Mouse (Mus musculus): ENCODE measurements around the gene Stoml1. TPM values are rescaled to one million over a fixed set of nuclear protein-coding genes. Genes with fewer than 3 reads are reported as not detected.

The Stoml1 gene
- 31.2 and 35.7 TPM in 2 replicates for polyA plus RNA-seq (2014; fragmentation: Nextera tagmentation; extraction: Ambion mirVana)

DNA sequence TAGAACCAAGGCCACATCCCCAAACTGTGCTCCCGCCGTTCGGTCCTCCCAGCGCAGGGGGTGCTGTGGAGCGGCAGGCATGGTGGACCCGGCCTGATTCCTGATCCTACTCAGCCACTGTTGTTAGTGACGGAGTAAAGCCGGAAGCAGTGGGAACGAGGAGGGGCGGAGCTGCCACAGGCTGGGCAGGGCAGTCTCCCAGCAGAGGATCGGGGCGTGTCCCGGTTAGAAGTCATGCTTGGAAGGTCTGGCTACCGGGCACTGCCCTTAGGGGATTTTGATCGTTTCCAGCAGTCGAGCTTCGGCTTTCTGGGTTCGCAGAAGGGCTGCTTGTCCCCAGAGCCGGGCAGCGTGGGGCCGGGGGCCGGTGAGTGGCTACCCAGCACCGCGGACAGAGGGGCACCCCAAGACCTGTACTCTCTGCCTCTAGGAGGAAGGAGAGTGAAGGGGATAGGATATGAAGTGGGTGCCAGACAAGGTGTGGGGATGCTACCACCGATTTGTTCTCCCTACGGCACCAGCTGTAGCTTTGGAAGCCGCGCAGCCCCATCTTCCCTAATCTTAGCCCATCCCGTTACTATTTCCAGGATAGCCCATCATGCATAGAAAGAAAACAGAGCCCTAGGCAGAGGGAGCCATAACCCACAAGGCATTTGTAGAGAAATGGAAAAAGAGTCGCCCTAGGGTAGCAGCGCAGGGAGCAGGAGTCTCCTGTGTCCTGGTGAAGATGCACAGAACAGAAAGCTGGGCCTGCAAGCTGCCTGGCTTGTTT, at the start of gene Stoml1:
Gene Stoml1, plus strand, starts transcription at position 132 of the 772 bp plus-strand sequence.
- no peaks in the 10 kb centered on the region for H3K36me3 ChIP-seq (ENCODE audit: control insufficient read depth, insufficient read depth, low read length)
- WGBS: 2% methylated on average over 31 of the region's 31 CpGs
- H3K9ac ChIP-seq (ENCODE audit: low read depth, low read length): peak within 1 kb of the TSS; percentile 78
- peak within 1 kb of the TSS; percentile 71 for H3K4me3 ChIP-seq (ENCODE audit: low read depth, low read length)
- no peaks in the 10 kb centered on the region for H3K27me3 ChIP-seq (ENCODE audit: control insufficient read depth, insufficient read depth, low read length)
- H3K4me1 ChIP-seq (replicated peaks; ENCODE audit: control insufficient read depth, insufficient read depth, low read length): no peaks in the 10 kb centered on the region
- peak; percentile 94 for DNase-seq (ENCODE audit: low spot score)
- peak within 1 kb of the TSS; percentile 39; the same call in 1 of the 2 replicates for H3K27ac ChIP-seq (ENCODE audit: low read depth, low read length)
- peak within 1 kb of the TSS; percentile 75 for H3K4me2 ChIP-seq (replicated peaks; ENCODE audit: low read depth, low read length)
- ATAC-seq (ENCODE audit: low FRiP score): peak; percentile 96
- H3K9me3 ChIP-seq (ENCODE audit: control insufficient read depth, low read length): no peaks in the 10 kb centered on the region

DNA sequence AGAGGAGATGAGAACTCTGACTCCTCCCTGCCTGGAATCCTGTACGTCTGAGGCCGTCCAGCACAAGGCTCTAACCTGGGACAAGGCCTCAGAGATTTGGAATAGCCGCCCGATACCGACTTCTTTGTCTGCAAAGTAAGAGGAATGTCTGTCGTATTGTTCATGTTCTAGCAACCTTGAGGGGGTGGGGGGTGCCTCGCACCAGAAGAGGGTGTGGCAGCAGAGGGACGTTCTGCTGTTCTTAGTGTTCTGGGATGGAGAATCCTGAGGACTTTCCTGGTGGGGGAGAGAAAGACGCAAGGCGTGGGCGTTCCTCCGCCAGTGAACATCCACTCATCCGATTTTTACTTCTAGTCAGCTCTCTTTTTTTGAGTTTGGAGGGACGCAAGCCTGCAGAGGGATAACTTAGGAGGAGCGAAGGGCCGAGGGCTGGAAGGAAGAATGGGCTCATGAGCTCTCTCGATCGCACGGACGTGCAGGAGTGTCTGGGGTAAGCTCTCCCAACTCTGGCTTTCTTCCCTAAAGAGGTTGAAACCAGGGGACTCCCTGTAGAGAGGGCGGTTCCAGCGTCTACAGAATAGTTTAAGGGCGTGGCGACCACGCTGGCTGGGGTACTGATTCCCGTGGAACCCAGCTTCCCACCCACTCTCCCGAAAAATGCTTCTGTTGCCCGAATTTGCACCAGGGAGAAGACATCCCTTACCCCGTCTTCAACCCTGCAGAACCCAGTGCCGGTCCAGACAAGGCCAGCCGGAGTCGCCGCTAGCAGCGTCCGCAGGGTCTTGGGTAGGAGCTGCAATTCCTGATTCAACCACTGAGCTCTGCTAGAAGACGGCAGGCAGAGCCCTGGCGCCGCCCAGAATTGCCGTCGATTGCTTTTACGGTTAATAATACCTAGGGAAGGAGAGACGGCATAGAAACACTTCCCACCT, 49.2 kb upstream of the Stoml1 start, which contains the start of the genes Islr and Islr2:
Gene Islr, minus strand, starts transcription at position 791 of the 932 bp plus-strand sequence.
Gene Islr2, minus strand, starts transcription at position 804 of the 932 bp plus-strand sequence.
- Histone ChIP-seq H3K4me3 (ENCODE audit: low read depth, low read length) (peak within 1 kb of the TSS; percentile 28), H3K4me1 (replicated peaks; ENCODE audit: control insufficient read depth, insufficient read depth, low read length) (peaks cover 11% of the 10 kb centered on the region), H3K9ac (ENCODE audit: low read depth, low read length) (peak within 1 kb of the TSS; percentile 35; the same call in 1 of the 2 replicates), H3K36me3 (ENCODE audit: control insufficient read depth, insufficient read depth, low read length) (no peaks in the 10 kb centered on the region), H3K27ac (ENCODE audit: low read depth, low read length) (no peak within 1 kb of the TSS), H3K27me3 (ENCODE audit: control insufficient read depth, insufficient read depth, low read length) (peaks cover 59% of the 10 kb centered on the region), H3K4me2 (replicated peaks; ENCODE audit: low read depth, low read length) (peak within 1 kb of the TSS; percentile 36), H3K9me3 (ENCODE audit: control insufficient read depth, low read length) (no peaks in the 10 kb centered on the region)
- WGBS: under 1% methylated on average over 42 of the region's 42 CpGs
- ATAC-seq (ENCODE audit: low FRiP score) (peak; percentile 81), DNase-seq (ENCODE audit: low spot score) (peak; percentile 85)

DNA sequence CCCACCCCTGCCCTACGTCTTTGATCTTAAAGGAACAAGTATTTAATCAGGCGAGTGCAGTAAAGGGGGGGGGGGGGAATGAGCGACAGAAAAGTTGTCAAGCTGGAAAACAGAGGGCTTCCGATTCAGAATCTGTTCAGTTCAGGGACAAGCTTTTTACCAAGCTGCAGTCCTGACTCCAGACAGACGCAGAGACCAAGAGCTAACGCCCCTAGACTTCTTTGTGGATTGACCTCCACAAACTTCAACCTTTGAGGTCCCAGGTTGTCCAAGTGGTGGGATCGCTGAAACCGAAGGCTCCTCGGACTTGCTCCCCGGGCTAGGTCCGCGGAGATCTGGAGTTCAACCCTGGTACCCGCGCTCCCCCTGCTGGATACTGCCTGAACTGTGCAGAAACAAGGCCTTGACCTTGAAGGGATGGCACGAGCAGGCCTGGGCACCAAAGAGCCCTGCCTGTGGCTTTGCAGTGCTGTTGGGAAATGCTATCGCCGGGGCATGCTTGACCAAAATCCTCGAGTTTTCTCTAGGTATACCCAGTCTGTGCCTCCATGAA, 48.4 kb upstream of the Stoml1 start:
- Histone ChIP-seq H3K36me3 (ENCODE audit: control insufficient read depth, insufficient read depth, low read length) (no peaks in the 10 kb centered on the region), H3K4me1 (replicated peaks; ENCODE audit: control insufficient read depth, insufficient read depth, low read length) (peaks cover 8% of the 10 kb centered on the region; the same call in 1 of the 2 replicates), H3K9me3 (ENCODE audit: control insufficient read depth, low read length) (no peaks in the 10 kb centered on the region), H3K27ac (ENCODE audit: low read depth, low read length) (no peak overlapping the region), H3K4me2 (replicated peaks; ENCODE audit: low read depth, low read length) (peak overlapping the region; percentile 36), H3K4me3 (ENCODE audit: low read depth, low read length) (peak overlapping the region; percentile 28), H3K9ac (ENCODE audit: low read depth, low read length) (no peak overlapping the region), H3K27me3 (ENCODE audit: control insufficient read depth, insufficient read depth, low read length) (peaks cover 52% of the 10 kb centered on the region)
- 4% methylated on average over 18 of the region's 18 CpGs for WGBS
- ATAC-seq (ENCODE audit: low FRiP score) (peak; percentile 77), DNase-seq (ENCODE audit: low spot score) (peak; percentile 95)

DNA sequence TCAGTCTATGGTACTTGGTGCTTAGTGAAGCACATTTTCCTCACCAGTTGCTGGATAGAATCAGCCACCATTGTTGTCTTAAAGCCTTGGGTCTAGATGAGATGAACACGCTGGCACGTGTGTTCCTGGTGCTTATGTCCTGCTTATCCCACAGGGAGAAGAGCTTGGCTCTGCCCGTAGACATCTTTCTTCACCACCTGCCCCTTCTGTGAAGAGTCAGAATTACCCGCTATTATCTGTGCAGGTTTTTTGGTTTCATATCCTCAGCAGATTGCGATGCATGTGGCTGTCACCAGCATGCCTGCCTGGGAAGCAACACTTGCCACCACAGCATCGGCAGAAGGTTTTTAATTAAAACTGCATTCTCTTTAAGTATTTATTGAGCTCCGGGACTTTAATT, 47.0 kb upstream of the Stoml1 start:
- no peak overlapping the region for H3K27ac ChIP-seq (ENCODE audit: low read depth, low read length)
- no peak overlapping the region for H3K9ac ChIP-seq (ENCODE audit: low read depth, low read length)
- H3K9me3 ChIP-seq (ENCODE audit: control insufficient read depth, low read length): no peaks in the 10 kb centered on the region
- peaks cover 37% of the 10 kb centered on the region for H3K27me3 ChIP-seq (ENCODE audit: control insufficient read depth, insufficient read depth, low read length)
- H3K4me2 ChIP-seq (replicated peaks; ENCODE audit: low read depth, low read length): no peak overlapping the region
- DNase-seq (ENCODE audit: low spot score): no peak
- H3K4me1 ChIP-seq (replicated peaks; ENCODE audit: control insufficient read depth, insufficient read depth, low read length): peaks cover 8% of the 10 kb centered on the region; the same call in 1 of the 2 replicates
- H3K36me3 ChIP-seq (ENCODE audit: control insufficient read depth, insufficient read depth, low read length): no peaks in the 10 kb centered on the region
- no peak overlapping the region for H3K4me3 ChIP-seq (ENCODE audit: low read depth, low read length)
- ATAC-seq (ENCODE audit: low FRiP score): no peak
- WGBS: 85% methylated on average over 7 of the region's 7 CpGs

DNA sequence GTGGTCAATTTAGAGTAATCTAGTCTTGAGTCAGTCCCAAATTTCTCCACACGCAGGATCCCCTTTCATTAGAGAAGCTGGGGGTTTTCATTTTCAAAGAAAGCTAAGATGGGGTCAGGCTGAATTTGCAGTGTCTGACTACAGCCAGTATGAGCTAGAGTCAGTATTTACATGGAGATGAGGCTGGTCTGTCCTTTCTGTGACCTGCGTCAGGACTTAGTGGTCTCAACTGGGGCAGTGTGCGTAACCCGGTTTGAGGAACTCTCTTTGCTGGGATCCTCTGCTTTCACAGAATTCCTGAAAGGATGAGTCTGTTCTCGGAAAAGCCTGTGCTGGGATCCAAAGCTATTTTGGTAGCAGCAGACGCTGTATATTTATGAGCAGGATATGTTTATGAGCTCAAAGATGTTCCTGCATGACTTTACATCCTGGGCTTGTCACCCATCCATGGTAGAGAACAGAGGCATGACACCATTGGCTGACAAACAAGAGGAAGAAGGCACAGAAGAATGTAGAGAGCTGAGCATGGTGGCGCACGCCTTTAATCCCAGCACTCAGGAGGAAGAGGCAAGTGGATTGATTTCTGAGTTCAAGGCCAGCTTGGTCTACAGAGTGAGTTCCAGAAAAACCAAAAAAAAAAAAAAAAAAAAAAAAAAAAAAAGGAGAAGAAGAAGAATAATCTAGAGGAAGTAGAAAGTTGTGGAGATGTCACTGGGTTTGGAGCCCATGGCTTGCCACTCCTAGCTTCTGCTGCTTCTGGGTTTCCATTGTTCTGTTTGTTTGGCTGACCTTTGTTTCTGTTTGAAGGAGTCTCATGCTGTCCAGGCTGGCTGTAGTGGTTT, 43.3 kb upstream of the Stoml1 start:
- H3K27ac ChIP-seq (ENCODE audit: low read depth, low read length): no peak overlapping the region
- WGBS: 76% methylated on average over 8 of the region's 8 CpGs
- no peak for ATAC-seq (ENCODE audit: low FRiP score)

DNA sequence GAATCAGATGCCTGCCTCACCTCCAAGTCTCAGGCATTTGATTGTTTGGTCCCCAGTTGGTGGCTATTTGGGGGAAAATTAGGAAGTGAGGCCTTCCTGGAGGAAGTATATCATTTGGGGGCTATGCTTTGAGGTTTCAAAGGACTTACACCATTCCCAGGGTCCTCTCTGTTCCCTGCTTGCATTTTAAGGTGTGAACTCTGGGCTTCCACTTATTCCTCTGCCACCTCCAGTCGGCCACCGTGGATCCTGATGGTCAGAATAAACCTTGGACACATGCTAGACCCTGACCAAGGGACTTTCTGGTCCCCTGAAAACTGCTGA, 42.7 kb upstream of the Stoml1 start:
- Histone ChIP-seq H3K9ac (ENCODE audit: low read depth, low read length) (no peak overlapping the region), H3K4me3 (ENCODE audit: low read depth, low read length) (no peak overlapping the region), H3K27me3 (ENCODE audit: control insufficient read depth, insufficient read depth, low read length) (no peaks in the 10 kb centered on the region), H3K4me2 (replicated peaks; ENCODE audit: low read depth, low read length) (no peak overlapping the region), H3K27ac (ENCODE audit: low read depth, low read length) (no peak overlapping the region), H3K9me3 (ENCODE audit: control insufficient read depth, low read length) (no peaks in the 10 kb centered on the region), H3K4me1 (replicated peaks; ENCODE audit: control insufficient read depth, insufficient read depth, low read length) (0 out of 2 replicates have a peak, but pooled peaks cover 2% of the 10 kb centered on the region), H3K36me3 (ENCODE audit: control insufficient read depth, insufficient read depth, low read length) (no peaks in the 10 kb centered on the region)
- 75% methylated on average over 2 of the region's 2 CpGs for WGBS
- no peak for ATAC-seq (ENCODE audit: low FRiP score)
- no peak for DNase-seq (ENCODE audit: low spot score)

More for the DNA sequence above, 43.3 kb upstream of the Stoml1 start:
- Histone ChIP-seq H3K36me3 (ENCODE audit: control insufficient read depth, insufficient read depth, low read length) (no peaks in the 10 kb centered on the region), H3K4me1 (replicated peaks; ENCODE audit: control insufficient read depth, insufficient read depth, low read length) (no peaks in the 10 kb centered on the region), H3K9me3 (ENCODE audit: control insufficient read depth, low read length) (no peaks in the 10 kb centered on the region), H3K9ac (ENCODE audit: low read depth, low read length) (no peak overlapping the region), H3K4me2 (replicated peaks; ENCODE audit: low read depth, low read length) (no peak overlapping the region), H3K4me3 (ENCODE audit: low read depth, low read length) (no peak overlapping the region), H3K27me3 (ENCODE audit: control insufficient read depth, insufficient read depth, low read length) (peaks cover 4% of the 10 kb centered on the region; the same call in 1 of the 2 replicates)
- no peak for DNase-seq (ENCODE audit: low spot score)

DNA sequence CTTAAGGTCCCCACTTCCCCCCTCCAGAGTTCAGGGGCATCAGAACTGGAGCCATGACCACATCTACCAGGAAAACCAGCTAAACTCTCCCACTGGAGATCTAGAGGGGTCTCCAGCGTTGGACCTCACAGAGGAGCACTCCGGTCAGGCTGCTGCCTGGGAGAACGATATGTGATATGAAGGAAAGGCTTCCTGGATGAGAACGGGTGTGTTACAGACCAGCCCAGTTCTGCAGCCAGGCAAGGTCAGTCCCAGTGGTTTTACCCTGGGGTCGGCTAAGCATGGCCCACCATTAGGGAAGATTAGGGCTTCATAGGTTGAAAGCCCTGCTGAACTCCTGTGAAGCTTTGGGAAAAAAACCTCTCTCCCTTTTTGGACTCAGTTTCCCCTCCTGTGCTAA, 39.6 kb upstream of the Stoml1 start:
- ATAC-seq (ENCODE audit: low FRiP score): no peak
- 68% methylated on average over 5 of the region's 5 CpGs for WGBS
- DNase-seq (ENCODE audit: low spot score): no peak

DNA sequence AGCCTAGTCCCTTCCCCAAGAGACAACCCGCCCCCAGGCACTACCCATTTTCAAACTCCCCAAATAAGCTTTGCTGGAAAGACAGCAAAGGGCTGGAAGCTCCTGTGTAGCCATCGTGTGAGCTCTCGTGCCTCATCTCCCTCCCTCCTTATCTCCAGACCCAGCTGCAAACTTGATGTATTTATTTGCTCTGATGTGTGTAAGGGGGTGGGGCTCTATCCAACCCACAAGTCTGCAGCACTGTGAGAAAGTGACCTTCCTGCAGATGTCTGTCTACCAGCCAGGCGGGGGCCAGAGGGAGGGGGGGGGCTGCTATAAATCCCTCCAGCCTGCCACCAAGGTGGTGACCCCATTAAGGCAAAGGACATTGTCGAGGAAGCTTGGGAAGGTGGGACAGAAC, 39.1 kb upstream of the Stoml1 start:
- H3K36me3 ChIP-seq (ENCODE audit: control insufficient read depth, insufficient read depth, low read length): no peaks in the 10 kb centered on the region
- no peak for DNase-seq (ENCODE audit: low spot score)
- WGBS: 35% methylated on average over 5 of the region's 5 CpGs

More for the DNA sequence above, 39.6 kb upstream of the Stoml1 start:
- Histone ChIP-seq H3K27me3 (ENCODE audit: control insufficient read depth, insufficient read depth, low read length) (no peaks in the 10 kb centered on the region), H3K4me1 (replicated peaks; ENCODE audit: control insufficient read depth, insufficient read depth, low read length) (0 out of 2 replicates have a peak, but pooled peaks cover 2% of the 10 kb centered on the region), H3K4me2 (replicated peaks; ENCODE audit: low read depth, low read length) (no peak overlapping the region), H3K9me3 (ENCODE audit: control insufficient read depth, low read length) (no peaks in the 10 kb centered on the region), H3K36me3 (ENCODE audit: control insufficient read depth, insufficient read depth, low read length) (no peaks in the 10 kb centered on the region), H3K9ac (ENCODE audit: low read depth, low read length) (no peak overlapping the region), H3K27ac (ENCODE audit: low read depth, low read length) (no peak overlapping the region), H3K4me3 (ENCODE audit: low read depth, low read length) (no peak overlapping the region)

More for the DNA sequence above, 39.1 kb upstream of the Stoml1 start:
- no peak for ATAC-seq (ENCODE audit: low FRiP score)
- H3K4me3 ChIP-seq (ENCODE audit: low read depth, low read length): no peak overlapping the region
- H3K9me3 ChIP-seq (ENCODE audit: control insufficient read depth, low read length): no peaks in the 10 kb centered on the region
- no peak overlapping the region for H3K9ac ChIP-seq (ENCODE audit: low read depth, low read length)
- H3K27me3 ChIP-seq (ENCODE audit: control insufficient read depth, insufficient read depth, low read length): no peaks in the 10 kb centered on the region
- no peak overlapping the region for H3K4me2 ChIP-seq (replicated peaks; ENCODE audit: low read depth, low read length)
- no peak overlapping the region for H3K27ac ChIP-seq (ENCODE audit: low read depth, low read length)
- H3K4me1 ChIP-seq (replicated peaks; ENCODE audit: control insufficient read depth, insufficient read depth, low read length): 0 out of 2 replicates have a peak, but pooled peaks cover 2% of the 10 kb centered on the region
